Mouse (Mus musculus) liver, postnatal 0 days (tissue): ENCODE results near the gene Sncb. TPM values are rescaled to one million over a fixed set of nuclear protein-coding genes. Genes with fewer than 3 reads are reported as not detected.
"Not testable (repeated sequence)": the region's sequence is repeated elsewhere in the genome, so short reads cannot be mapped to it uniquely, and the experiment has no call there.

Experiments used
- ATAC-seq: fragments of 200-750 bp; cut with Nextera tagmentation; 2 replicates; pipeline ENCODE4 v1.8.0; 2017; ENCODE audit warnings: mild to moderate bottlenecking, moderate library complexity
- DNase-seq: peaks from one replicate; pipeline ENCODE4 v3.0.0-alpha.2; 2016
- H3K27ac ChIP-seq: fragments of 300-500 bp; sonication (generic); 2 replicates; pipeline ENCODE4 v1.5.1; 2014; ENCODE audit warnings: antibody characterized with exemption, moderate library complexity, mild to moderate bottlenecking, low read depth
- H3K27me3 ChIP-seq: fragments of 300-500 bp; sonication (generic); 2 replicates; pipeline ENCODE4 v1.6.1; 2014; ENCODE audit warnings: low read length, control low read depth, mixed read lengths; ENCODE audit not compliant: insufficient read depth
- H3K36me3 ChIP-seq: fragments of 300-500 bp; sonication (generic); replicated peaks from 2 replicates; pipeline ENCODE4 v1.6.1; 2014; ENCODE audit warnings: mild to moderate bottlenecking, control low read depth, low read length, moderate library complexity, mixed read lengths; ENCODE audit not compliant: insufficient read depth
- H3K4me1 ChIP-seq: fragments of 300-500 bp; sonication (generic); 2 replicates; pipeline ENCODE4 v1.6.1; 2014; ENCODE audit warnings: antibody characterized with exemption, mild to moderate bottlenecking, control low read depth; ENCODE audit not compliant: insufficient read depth
- H3K4me2 ChIP-seq: fragments of 300-500 bp; sonication (generic); 2 replicates; pipeline ENCODE4 v1.6.1; 2014; ENCODE audit warnings: low read depth, mild to moderate bottlenecking, low read length, moderate library complexity, mixed read lengths
- H3K4me3 ChIP-seq: fragments of 300-500 bp; sonication (generic); 2 replicates; pipeline ENCODE4 v1.5.1; 2014; ENCODE audit warnings: low read depth, low read length
- H3K9ac ChIP-seq: fragments of 300-500 bp; sonication (generic); replicated peaks from 2 replicates; pipeline ENCODE4 v1.6.1; 2014; ENCODE audit warnings: mild to moderate bottlenecking, moderate library complexity
- H3K9me3 ChIP-seq: fragments of 300-500 bp; sonication (generic); 2 replicates; pipeline ENCODE4 v1.6.1; 2016; ENCODE audit warnings: mild to moderate bottlenecking, control low read depth, low read length, mixed read lengths
- CTCF ChIP-seq: sonication (generic); IDR thresholded peaks from 2 replicates; pipeline ENCODE4 v1.5.1; 2016; ENCODE audit warnings: antibody characterized with exemption, low read depth
- EP300 ChIP-seq: IDR thresholded peaks from 2 replicates; pipeline ENCODE4 v1.6.1; 2016; ENCODE audit warnings: antibody characterized with exemption, low read depth, mild to moderate bottlenecking
- WGBS: fragments of 180-500 bp; shearing (Covaris S2); extraction: QIAGEN DNeasy Blood & Tissue Kit; methylation state at CpG from one replicate; pipeline ENCODE4 v1.1.7; 2014; ENCODE audit not compliant: insufficient replicate concordance; 5-methylcytosine and 5-hydroxymethylcytosine counted together
- polyA plus RNA-seq: library from polyadenylated mRNA; unstranded; fragments of >200 nt; fragmentation: Nextera tagmentation; extraction: Ambion mirVana; gene quantifications from 2 replicates; pipeline ENCODE4 v1.2.1, GENCODE M21; 2015

The Sncb gene
- polyA plus RNA-seq, 1 experiment from 2014 or later, result not detected

GRCm38 (mm10) chr13:54794843-54795242 is 28.4 kb upstream of the Sncb start:
- Histone ChIP-seq H3K4me3 (no peak overlapping the region), H3K27me3 (peaks cover 25% of the 10 kb centered on the region), H3K9me3 (no peaks in the 10 kb centered on the region), H3K4me2 (no peak overlapping the region), H3K9ac (no peak overlapping the region), H3K4me1 (peaks cover 5% of the 10 kb centered on the region), H3K36me3 (no peaks in the 10 kb centered on the region), H3K27ac (no peak overlapping the region)
- DNase-seq (no peak), ATAC-seq (no peak)
- 37% methylated on average over 5 of the region's 5 CpGs for WGBS
- TF ChIP-seq EP300 (no peak), CTCF (peak; percentile 24; the same call in 1 of the 2 replicates)

DNA sequence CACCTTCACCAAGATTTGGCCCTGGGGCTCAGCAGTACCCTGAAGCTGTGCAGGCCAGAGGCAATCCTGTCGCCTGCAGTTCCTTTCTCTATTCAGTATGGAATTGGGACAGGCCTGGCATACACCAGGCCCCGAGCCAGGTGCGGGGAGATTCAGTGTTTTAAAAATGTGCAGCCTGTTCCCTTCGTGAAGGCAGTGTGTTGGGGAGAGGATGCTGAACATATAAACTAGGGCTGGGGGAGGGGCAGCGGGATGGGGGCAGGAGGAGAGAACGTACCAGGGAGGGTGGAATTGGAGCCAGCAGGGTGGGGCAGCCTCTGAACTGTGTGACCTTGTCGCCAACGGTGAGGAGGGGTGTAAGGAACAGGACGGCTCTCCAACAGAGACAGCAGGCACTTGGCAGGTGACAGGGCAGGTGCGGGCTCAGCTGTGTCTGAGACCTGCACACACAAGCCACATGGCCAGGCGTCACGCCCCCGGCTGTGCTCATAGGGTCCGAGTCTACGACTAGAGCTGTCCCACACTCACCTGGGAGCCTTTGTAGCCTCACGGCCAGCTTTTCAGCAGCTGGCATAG is 27.7 kb upstream of the Sncb start:
- Histone ChIP-seq H3K27me3 (peaks cover 30% of the 10 kb centered on the region), H3K4me1 (peaks cover 13% of the 10 kb centered on the region), H3K4me3 (no peak overlapping the region), H3K36me3 (no peaks in the 10 kb centered on the region), H3K9ac (no peak overlapping the region), H3K27ac (no peak overlapping the region), H3K9me3 (no peaks in the 10 kb centered on the region), H3K4me2 (no peak overlapping the region)
- no peak for TF ChIP-seq EP300
- TF ChIP-seq CTCF, result no peak
- ATAC-seq (no peak), DNase-seq (no peak)
- WGBS, result 70% methylated on average over 16 of the region's 16 CpGs

DNA sequence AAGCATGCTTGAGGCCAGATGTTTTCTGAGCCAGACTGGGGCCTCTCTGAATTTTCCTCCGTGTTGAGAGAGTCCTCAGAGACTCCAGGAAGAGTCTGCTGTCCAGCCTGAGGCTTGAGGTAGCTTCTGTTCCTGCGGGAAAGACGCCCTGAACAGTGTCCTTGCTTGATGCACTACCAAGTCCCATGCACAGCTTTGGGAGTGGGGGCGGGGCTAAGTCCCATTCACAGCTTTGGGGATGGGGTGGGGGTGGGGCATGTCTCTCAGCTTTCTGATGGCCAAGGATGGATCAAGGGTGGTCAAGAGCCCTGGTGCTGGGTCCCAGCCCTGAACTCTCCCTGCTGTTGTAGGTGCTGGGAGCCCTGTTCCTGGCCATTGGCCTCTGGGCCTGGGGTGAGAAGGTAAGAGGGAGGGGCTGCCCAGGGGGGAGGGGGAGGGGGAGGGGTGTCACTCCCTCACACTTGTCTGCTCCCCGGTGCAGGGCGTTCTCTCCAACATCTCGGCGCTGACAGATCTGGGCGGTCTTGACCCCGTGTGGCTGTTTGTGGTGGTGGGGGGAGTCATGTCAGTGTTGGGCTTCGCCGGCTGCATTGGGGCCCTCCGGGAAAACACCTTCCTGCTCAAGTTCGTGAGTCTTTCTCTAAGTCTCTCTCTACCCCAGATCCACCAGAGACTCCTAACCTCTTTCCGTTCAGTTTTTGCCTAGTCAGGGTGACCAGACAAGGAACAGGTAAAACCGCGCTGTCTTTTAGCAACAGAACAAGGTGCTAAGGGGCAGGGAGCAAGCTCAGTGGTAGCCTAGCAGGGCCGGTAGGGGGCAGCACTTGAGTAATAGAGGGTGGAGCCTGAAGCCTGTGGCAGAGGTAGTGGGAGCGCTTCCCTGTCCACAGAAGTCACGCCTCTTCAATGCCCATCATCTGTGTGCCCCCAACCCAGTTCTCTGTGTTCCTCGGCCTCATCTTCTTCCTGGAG is 26.1 kb upstream of the Sncb start:
- Histone ChIP-seq H3K36me3 (no peaks in the 10 kb centered on the region), H3K9ac (no peak overlapping the region), H3K9me3 (no peaks in the 10 kb centered on the region), H3K4me2 (no peak overlapping the region), H3K4me3 (no peak overlapping the region), H3K4me1 (peaks cover 16% of the 10 kb centered on the region), H3K27me3 (peaks cover 31% of the 10 kb centered on the region), H3K27ac (no peak overlapping the region)
- 25% methylated on average over 21 of the region's 21 CpGs for WGBS
- no peak for ATAC-seq
- TF ChIP-seq CTCF, result peak; percentile 40
- TF ChIP-seq EP300, result no peak
- DNase-seq, result peak; percentile 39

DNA sequence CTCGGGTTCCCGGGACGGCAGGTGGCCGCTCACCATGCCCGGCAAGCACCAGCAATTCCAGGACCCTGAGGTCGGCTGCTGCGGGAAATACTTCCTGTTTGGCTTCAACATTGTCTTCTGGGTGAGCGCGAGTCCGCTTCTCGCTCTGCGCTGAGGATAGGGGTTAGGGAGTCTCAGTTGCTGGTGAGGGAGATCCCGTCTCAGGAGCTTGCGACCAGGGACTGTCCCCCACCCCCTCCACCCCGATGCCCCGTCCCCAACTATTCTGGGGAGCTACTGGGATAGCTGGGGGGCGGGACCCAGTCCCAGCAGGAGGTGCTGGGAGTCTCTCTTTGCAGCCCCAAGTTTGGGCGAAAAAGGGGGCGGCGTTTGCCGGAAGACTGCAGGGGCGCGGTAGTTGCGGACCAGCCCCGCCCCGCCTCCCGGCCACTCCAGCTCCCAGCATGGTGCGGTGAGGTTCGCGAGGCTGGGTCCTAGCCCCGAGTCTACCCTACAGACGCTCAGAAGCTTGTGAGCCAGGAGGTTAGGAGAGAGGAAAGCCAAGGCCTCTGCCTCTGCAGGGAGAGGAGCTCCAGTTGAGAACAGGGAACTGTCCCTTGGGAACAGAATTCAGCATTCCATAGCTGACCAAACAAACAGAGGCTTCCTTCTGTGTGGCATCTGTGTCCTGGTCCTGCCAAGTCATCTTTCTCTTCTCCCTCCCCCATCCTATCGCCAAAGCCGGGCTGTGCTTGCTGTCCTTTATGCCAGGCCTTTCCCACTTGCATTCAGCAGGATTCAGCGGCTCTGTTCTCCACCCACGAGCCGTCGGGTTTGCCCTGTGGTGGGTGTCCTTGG is 23.4 kb upstream of the Sncb start:
- H3K9ac ChIP-seq, result peak overlapping the region; percentile 50
- peak overlapping the region; percentile 51 for H3K4me3 ChIP-seq
- no peak for TF ChIP-seq CTCF
- no peak for TF ChIP-seq EP300
- H3K4me1 ChIP-seq, result peaks cover 16% of the 10 kb centered on the region
- ATAC-seq (peak; percentile 8; the same call in 1 of the 2 replicates), DNase-seq (peak; percentile 40)
- H3K9me3 ChIP-seq, result no peaks in the 10 kb centered on the region
- peaks cover 33% of the 10 kb centered on the region for H3K27me3 ChIP-seq
- H3K4me2 ChIP-seq, result peak overlapping the region; percentile 91
- 4% methylated on average over 37 of the region's 38 CpGs for WGBS
- no peaks in the 10 kb centered on the region for H3K36me3 ChIP-seq
- no peak overlapping the region; the same call in 1 of the 2 replicates for H3K27ac ChIP-seq

- WGBS, result 2% methylated on average over 46 of the region's 49 CpGs
- Histone ChIP-seq H3K4me2 (peak within 1 kb of the TSS; percentile 91), H3K9ac (peak within 1 kb of the TSS; percentile 50), H3K27ac (no peak within 1 kb of the TSS; the same call in 1 of the 2 replicates), H3K4me3 (peak within 1 kb of the TSS; percentile 51), H3K27me3 (peaks cover 33% of the 10 kb centered on the region), H3K9me3 (no peaks in the 10 kb centered on the region), H3K4me1 (peaks cover 16% of the 10 kb centered on the region), H3K36me3 (no peaks in the 10 kb centered on the region)
- ATAC-seq (peak; percentile 89), DNase-seq (peak; percentile 93)
- no peak for TF ChIP-seq EP300
- TF ChIP-seq CTCF, result no peak
Measured at GRCm38 (mm10) chr13:54788740-54789560, 22.6 kb upstream of the Sncb start, which contains the start of gene Tspan17. Tspan17 (plus strand) TSS chr13:54789377.

- DNase-seq, H3K9me3 ChIP-seq, ATAC-seq, H3K27ac ChIP-seq, H3K9ac ChIP-seq, H3K4me2 ChIP-seq, H3K36me3 ChIP-seq, H3K4me3 ChIP-seq: not testable (repeated sequence)
- peaks cover 33% of the 10 kb centered on the region for H3K27me3 ChIP-seq
- peaks cover 16% of the 10 kb centered on the region for H3K4me1 ChIP-seq
- 63% methylated on average over 2 of the region's 2 CpGs for WGBS
Measured at GRCm38 (mm10) chr13:54787591-54787990, 21.2 kb upstream of the Sncb start.
